ENCODE assay signal across 12 mouse cellular contexts in genomic region chr4:100948494-100949425, GRCm38 (mm10).
DNase-seq lines count a peak whose midpoint lies in the region; ATAC-seq and TF ChIP-seq lines count a peak whose summit lies in the region.
"Had no signal": no experiment of that assay in that cellular context is flagged by ENCODE, and none has a peak within 500 bp of the region (broad histone marks: within the 10 kb centered on the region; RNA-seq: fewer than 3 reads in every experiment).

No protein-coding gene starts in this region.

- H3K27ac ChIP-seq in kidney, postnatal 0 days, result no peak overlapping the region; the same call in 1 of the 2 replicates
- H3K27ac ChIP-seq in limb, embryonic 13.5 days, result peak overlapping the region; percentile 44
- no peak overlapping the region for H3K27ac ChIP-seq in forebrain, postnatal 0 days (ENCODE audit: low read depth, low read length)
- H3K27ac ChIP-seq: hindbrain, embryonic 14.5 days; liver, embryonic 14.5 days had no signal

- H3K4me2 ChIP-seq in kidney, postnatal 0 days (ENCODE audit: low read length), result peak overlapping the region; percentile 31; the same call in 1 of the 2 replicates
- peak overlapping the region; percentile 25; the same call in 1 of the 2 replicates for H3K4me2 ChIP-seq in limb, embryonic 13.5 days (replicated peaks)
- H3K4me2 ChIP-seq in forebrain, postnatal 0 days (ENCODE audit: low read depth), result no peak overlapping the region
- H3K4me2 ChIP-seq: heart, embryonic 12.5 days; hindbrain, embryonic 14.5 days had no signal

- no peak overlapping the region for H3K9ac ChIP-seq in kidney, postnatal 0 days (ENCODE audit: low read depth, low read length)
- H3K9ac ChIP-seq in limb, embryonic 13.5 days, result no peak overlapping the region
- H3K9ac ChIP-seq in forebrain, postnatal 0 days, result no peak overlapping the region
- H3K9ac ChIP-seq: heart, embryonic 12.5 days; hindbrain, embryonic 14.5 days; liver, embryonic 14.5 days had no signal

- ATAC-seq in kidney, postnatal 0 days (replicated peaks; ENCODE audit: low FRiP score, low read depth), result no peak; the same call in 1 of the 2 replicates
- ATAC-seq in limb, embryonic 13.5 days (ENCODE audit: low FRiP score, low read depth), result no peak
- ATAC-seq in forebrain, postnatal 0 days, result no peak

- WGBS in kidney, postnatal 0 days, result 45% methylated on average over 17 of the region's 17 CpGs
- 47% methylated on average over 17 of the region's 17 CpGs for WGBS in limb, embryonic 13.5 days
- 88% methylated on average over 17 of the region's 17 CpGs for WGBS in forebrain, postnatal 0 days

- no peaks in the 10 kb centered on the region for H3K27me3 ChIP-seq in kidney, postnatal 0 days (ENCODE audit: insufficient read depth, low read length)
- no peaks in the 10 kb centered on the region for H3K27me3 ChIP-seq in limb, embryonic 13.5 days
- H3K27me3 ChIP-seq in forebrain, postnatal 0 days (ENCODE audit: insufficient read depth, low read length), result no peaks in the 10 kb centered on the region
- H3K27me3 ChIP-seq: heart, embryonic 12.5 days had no signal

- no peak for TF ChIP-seq CTCF in kidney, postnatal 0 days (IDR thresholded peaks at IDR 0.05; ENCODE audit: low read depth)
- no peak for TF ChIP-seq CTCF in forebrain, postnatal 0 days (IDR thresholded peaks at IDR 0.05; ENCODE audit: low read depth)

- H3K36me3 ChIP-seq in kidney, postnatal 0 days (ENCODE audit: insufficient read depth, low read length), result peaks cover 6% of the 10 kb centered on the region; the same call in 1 of the 2 replicates
- H3K36me3 ChIP-seq in limb, embryonic 13.5 days, result peaks cover 39% of the 10 kb centered on the region
- H3K36me3 ChIP-seq in forebrain, postnatal 0 days (ENCODE audit: insufficient read depth), result no peaks in the 10 kb centered on the region

- H3K4me3 ChIP-seq in kidney, postnatal 0 days (replicated peaks; ENCODE audit: low read depth, low read length), result no peak overlapping the region
- H3K4me3 ChIP-seq in limb, embryonic 13.5 days, result no peak overlapping the region
- no peak overlapping the region for H3K4me3 ChIP-seq in forebrain, postnatal 0 days (ENCODE audit: low read depth, low read length)
- H3K4me3 ChIP-seq: heart, embryonic 12.5 days had no signal

- DNase-seq in kidney, postnatal 0 days (ENCODE audit: low spot score), result peak; percentile 81
- no peak for DNase-seq in kidney, postnatal 36 days
- peak; percentile 12 for DNase-seq in urinary bladder, postnatal 25 days (ENCODE audit: low spot score)
- DNase-seq in urinary bladder, postnatal 10 days (ENCODE audit: low spot score), result no peak
- DNase-seq in cerebellum, adult 8-10 months, result no peak
- no peak for DNase-seq in spleen, postnatal 4 days (ENCODE audit: low spot score in 2 of 2)
- DNase-seq in forebrain, postnatal 0 days, result no peak
- DNase-seq: adrenal gland, postnatal 25 days had no signal

- H3K4me1 ChIP-seq in kidney, postnatal 0 days (replicated peaks; ENCODE audit: insufficient read depth, low read length), result peaks cover 9% of the 10 kb centered on the region; the same call in 1 of the 2 replicates
- H3K4me1 ChIP-seq in limb, embryonic 13.5 days, result peaks cover 40% of the 10 kb centered on the region
- H3K4me1 ChIP-seq in forebrain, postnatal 0 days (ENCODE audit: insufficient read depth), result no peaks in the 10 kb centered on the region

- no peaks in the 10 kb centered on the region for H3K9me3 ChIP-seq in kidney, postnatal 0 days (replicated peaks; ENCODE audit: low read length)
- no peaks in the 10 kb centered on the region for H3K9me3 ChIP-seq in limb, embryonic 13.5 days
- no peaks in the 10 kb centered on the region for H3K9me3 ChIP-seq in forebrain, postnatal 0 days (ENCODE audit: low read length)
- H3K9me3 ChIP-seq: heart, embryonic 12.5 days had no signal

Comparison
In these comparisons a context has a peak if more than half of its experiments do, and no peak if none do; other contexts are left out.
1. DNase-seq: peak in kidney, postnatal 0 days (single experiment) and urinary bladder, postnatal 25 days (single experiment); none in kidney, postnatal 36 days (0 of 2), urinary bladder, postnatal 10 days (single experiment), cerebellum, adult 8-10 months (single experiment), spleen, postnatal 4 days (0 of 2) and forebrain, postnatal 0 days (single experiment).